Mouse (Mus musculus) left cerebral cortex, postnatal 4 days (tissue): ENCODE measurements at regions not wholly inside any gene's neighbourhood (a gene's known extent, or its start where the extent isn't known, plus 50 kb on each side); places are given as distances from the start of the nearest gene placed in this dataset.

Experiments used
- DNase-seq: peaks from one replicate; pipeline ENCODE4 v3.0.0-alpha.2; 2022
- intact Hi-C: fragments of 180-260 bp; cut with DNase I; formaldehyde crosslinking; loops from one replicate; pipeline ENCODE4 v1.15.1; 2025

- intact Hi-C loops = no loop called here
Measured at GRCm38 (mm10) chr8:126696346-126697010, 102.7 kb upstream of the Irf2bp2 start.

GRCm38 (mm10) chr8:126694370-126694769 lies 100.6 kb upstream of the Irf2bp2 start:
- DNase-seq = no peak
- intact Hi-C loops = no loop called here

More at GRCm38 (mm10) chr8:126696346-126697010, 102.7 kb upstream of the Irf2bp2 start:
- DNase-seq = peak; percentile 34

GRCm38 (mm10) chr8:126693642-126694041 lies 99.9 kb upstream of the Irf2bp2 start:
- intact Hi-C loops = no loop called here

DNA sequence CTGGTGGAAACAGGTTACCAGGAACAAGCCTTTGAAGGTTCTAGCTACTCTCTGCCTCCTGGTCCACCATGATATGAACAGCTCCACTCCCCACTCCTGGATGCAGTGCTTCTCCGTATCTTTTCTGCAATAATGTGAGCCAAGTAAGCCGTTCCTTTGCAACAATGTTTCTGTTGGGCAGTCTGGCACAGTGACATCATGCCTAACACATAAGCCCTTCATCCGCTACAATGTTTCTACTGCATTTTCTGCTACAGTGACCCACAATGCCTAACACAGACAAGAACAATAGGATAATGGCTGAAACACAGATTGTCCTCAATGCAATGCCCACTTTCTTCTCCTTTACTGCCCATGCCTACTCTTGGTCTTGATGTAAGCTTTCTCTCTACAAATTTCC lies 98.9 kb upstream of the Irf2bp2 start:
- DNase-seq = no peak
- intact Hi-C loops = no loop called here

More at GRCm38 (mm10) chr8:126693642-126694041, 99.9 kb upstream of the Irf2bp2 start:
- DNase-seq = no peak

GRCm38 (mm10) chr8:126692263-126692662 lies 98.5 kb upstream of the Irf2bp2 start:
- DNase-seq = no peak
- intact Hi-C loops = no loop called here

- no peak for DNase-seq
- intact Hi-C loops = no loop called here
Measured at GRCm38 (mm10) chr8:126688450-126688849, 94.7 kb upstream of the Irf2bp2 start.

DNA sequence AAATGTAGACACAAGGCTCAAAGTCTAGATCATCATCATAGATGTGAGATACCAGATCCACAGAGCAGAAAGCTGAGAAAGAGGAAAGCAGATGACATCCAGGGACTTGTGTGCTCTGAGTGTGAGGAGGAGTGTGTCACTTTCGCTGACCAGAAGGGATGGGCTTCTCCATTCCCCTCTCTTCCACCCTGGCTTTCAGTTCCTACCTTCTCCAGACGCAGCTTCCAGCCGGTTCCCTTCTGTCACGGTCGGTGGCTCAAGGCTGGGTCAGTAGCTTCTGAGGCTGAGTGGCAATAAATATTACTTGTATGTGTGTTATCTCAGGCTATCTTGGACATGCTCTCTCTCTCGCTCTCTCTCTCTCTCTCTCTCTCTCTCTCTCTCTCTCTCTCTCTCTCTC lies 94.2 kb upstream of the Irf2bp2 start:
- intact Hi-C loops = no loop called here
- DNase-seq = no peak

DNA sequence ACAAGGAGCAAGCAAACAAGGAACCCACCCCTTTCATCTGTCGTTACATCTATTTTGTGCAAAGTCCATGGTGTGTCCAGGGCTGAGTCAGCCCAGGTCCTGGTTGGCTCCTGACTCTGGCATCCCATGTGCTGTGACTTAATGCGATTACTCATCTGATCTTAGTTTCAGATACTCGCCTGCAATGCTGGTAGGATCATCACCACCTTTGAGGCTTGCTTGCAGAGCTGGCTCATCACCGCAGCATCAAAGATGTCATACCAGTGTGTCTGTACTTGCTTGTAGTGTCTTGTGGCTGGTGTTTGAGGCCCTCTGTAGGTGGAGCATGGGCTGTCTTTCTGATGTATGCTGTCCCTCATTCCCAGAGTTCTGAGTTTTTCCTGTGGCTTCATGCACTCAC lies 93.0 kb upstream of the Irf2bp2 start:
- no peak for DNase-seq
- intact Hi-C loops = no loop called here

DNA sequence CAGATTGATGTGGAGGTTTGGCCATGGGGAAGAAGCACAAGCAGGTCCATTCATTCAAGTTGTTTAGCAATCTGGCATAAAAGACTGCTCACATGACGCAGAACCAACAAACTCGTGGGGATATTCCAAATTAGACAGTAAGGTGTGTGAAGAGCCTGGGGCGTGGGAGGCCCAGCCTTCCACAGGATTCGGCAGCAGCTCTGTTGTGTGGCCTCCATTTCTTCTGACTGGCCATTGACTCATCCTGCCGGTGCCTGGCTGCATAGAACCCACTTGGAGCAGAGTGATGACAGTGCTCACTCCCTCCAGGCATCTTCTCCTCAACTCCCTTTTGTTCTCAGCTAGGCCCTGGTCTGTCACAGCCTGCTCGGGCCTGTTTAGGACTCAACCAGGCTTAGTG lies 91.6 kb upstream of the Irf2bp2 start:
- intact Hi-C loops = no loop called here
- DNase-seq = no peak

DNA sequence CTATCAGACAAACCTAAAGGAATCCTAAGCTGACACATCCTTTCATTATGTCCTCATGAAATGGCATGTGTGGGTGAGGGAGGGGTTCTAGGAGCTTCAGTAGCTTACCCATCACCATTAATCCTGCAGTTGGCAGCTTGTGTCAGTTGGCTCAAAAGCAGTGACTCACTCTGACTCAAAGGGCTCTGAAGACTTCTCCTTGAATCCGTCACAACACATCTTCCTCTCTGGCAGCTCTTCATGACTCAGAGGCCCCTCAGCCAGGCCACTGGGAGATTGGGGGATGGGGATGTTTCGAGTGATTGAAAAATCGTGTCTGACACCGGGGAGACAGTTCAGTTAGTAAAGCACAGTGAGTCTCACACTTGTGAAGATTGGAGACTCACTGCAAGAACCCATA lies 90.2 kb upstream of the Irf2bp2 start:
- DNase-seq = peak; percentile 26
- intact Hi-C loops = no loop called here

DNA sequence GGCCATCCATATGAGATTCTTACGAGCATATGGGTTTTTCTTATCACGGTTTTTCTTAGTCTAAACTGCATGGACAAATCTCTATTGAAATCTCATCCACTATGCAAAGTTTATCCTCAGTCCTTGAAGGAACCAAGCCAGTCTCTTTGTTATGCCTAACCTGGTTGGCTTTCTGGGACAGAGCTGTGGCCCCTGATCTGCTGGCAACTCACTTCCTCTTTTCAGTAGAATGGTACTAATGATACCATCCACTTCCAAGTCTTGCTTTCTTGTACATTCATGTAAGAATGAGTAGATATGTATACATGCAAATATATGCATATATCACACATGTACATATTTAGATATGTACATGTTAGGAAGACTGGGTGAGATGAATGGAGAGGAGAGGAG lies 89.8 kb upstream of the Irf2bp2 start:
- intact Hi-C loops = no loop called here
- DNase-seq = no peak

GRCm38 (mm10) chr8:126682817-126683554 lies 89.2 kb upstream of the Irf2bp2 start:
- peak; percentile 61 for DNase-seq
- intact Hi-C loops = no loop called here

DNA sequence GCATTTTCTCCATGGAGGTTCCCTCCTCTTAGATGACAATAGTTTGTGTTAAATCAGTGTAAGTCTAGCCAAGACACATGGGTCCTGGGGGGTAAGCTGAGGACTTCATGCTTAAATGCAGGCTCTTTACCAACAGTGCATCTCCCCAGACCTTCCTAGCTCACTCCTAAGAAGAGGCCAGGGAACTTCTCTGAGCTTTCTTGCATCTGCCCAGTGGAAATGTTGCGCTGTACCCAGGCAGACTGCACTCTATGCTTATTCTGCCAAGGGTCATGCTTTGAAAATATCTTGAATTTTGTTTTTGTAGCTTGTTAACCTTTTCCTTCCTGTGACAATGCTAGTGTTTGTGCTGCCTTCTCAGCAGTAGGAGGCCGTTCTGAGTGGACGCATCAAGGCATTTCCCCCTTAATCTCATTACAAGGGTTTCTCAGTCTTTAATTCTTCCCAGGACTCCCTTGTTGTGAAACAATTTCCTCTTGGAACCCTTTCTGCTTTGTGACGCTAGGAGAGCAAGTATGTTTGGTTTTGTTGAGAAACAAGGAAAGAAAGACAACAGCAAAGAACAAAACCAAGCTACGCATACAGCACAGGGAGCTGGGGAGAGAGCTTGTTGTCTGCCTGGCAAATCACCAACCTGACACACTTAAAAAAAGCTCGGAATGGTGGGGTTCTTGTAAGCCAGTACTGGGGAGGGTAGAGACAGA lies 88.3 kb upstream of the Irf2bp2 start:
- intact Hi-C loops = no loop called here
- DNase-seq = no peak

- no peak for DNase-seq
- intact Hi-C loops = no loop called here
Measured at GRCm38 (mm10) chr8:126678004-126678751, 84.4 kb upstream of the Irf2bp2 start.

DNA sequence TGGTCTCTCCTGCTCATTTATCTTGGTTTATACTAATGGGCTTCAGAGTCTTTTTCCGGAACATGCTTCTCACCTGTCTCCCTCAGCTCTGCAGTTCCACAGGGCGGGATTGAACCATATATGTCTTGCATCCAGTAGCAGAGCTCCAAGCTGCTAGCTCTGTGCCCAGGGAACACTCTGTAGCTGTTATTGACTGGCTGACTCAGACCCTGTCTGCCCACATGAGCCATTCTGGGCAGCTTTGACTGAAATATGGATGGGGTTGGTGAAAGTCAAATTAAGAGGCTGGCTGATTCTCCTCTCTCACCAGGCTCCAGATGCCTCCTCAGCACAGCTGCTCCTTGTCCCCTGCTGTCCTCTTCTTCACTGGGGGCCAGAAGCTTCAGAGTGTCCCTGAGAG lies 81.4 kb upstream of the Irf2bp2 start:
- DNase-seq = no peak
- intact Hi-C loops = no loop called here

GRCm38 (mm10) chr8:126673038-126673740 lies 79.4 kb upstream of the Irf2bp2 start:
- intact Hi-C loops = no loop called here
- no peak for DNase-seq

DNA sequence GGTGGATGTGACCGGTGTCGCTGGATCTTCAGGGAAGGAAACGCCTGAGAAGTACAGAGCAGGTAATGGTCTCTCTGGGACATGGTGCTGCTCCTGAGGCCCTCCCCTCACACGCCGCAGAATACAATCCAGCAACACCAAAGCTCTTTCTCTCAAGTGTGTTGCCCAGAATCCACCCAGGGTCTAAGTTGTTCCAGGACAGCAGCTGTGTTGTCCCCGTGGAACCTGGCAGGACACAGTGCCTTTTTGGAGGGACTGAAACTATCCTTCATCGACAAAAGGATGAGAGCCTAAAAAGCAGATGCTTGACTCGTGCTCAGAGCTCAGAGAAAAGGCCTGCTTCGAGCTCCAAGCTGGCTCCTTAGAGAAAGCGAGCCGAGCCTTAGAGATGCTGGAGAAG lies 77.8 kb upstream of the Irf2bp2 start:
- intact Hi-C loops = no loop called here
- no peak for DNase-seq

- intact Hi-C loops = no loop called here
- DNase-seq = no peak
Measured at GRCm38 (mm10) chr8:126669919-126670318, 76.1 kb upstream of the Irf2bp2 start.

DNA sequence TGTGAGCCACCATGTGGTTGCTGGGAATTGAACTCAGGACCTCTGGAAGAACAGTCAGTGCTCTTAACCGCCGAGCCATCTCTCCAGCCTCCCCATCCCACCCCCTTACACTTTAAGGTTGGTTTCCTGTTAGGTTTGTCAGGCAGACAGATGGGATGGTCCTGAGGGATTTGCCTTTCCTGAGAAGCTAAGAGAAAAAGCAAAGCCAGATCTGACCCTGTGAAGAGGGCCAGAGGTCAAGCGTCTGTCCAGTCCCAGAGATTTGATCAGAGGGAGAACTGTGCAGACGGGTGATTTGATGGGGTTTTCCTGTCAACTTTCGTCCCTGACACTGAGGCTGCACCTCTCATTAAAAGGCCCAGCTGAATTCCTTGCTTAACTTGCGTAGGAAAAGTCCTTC lies 75.4 kb upstream of the Irf2bp2 start:
- DNase-seq = no peak
- intact Hi-C loops = no loop called here

DNA sequence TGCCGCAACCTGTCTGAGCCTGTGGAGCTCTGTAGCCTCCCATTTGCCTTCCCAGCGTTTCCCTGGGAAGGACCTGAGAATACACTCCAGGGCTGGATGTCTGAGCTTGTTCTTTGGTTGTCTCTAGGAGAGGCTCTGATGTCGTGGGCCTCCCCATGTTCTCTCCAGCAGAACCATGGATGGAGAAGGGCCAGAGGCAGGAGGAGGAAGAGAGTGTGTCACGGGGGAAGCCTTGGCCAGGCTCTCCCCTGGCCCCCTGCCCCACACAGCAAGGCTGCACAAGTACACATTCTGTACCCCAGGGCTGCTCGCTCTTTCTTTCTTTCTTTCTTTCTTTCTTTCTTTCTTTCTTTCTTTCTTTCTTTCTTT lies 74.9 kb upstream of the Irf2bp2 start:
- intact Hi-C loops = no loop called here

More for the DNA sequence above, 74.9 kb upstream of the Irf2bp2 start:
- DNase-seq = peak; percentile 63
